Mouse (Mus musculus): ENCODE measurements around the gene Cltrn. TPM values are rescaled to one million over a fixed set of nuclear protein-coding genes. Genes with fewer than 3 reads are reported as not detected.

Cltrn gene
- polyA plus RNA-seq, 1 experiment from 2014 or later = not detected

- no peak for ATAC-seq (ENCODE audit: low FRiP score, low read depth)
- no peaks in the 10 kb centered on the region for H3K36me3 ChIP-seq
- H3K9me3 ChIP-seq = no peaks in the 10 kb centered on the region
- peaks cover 34% of the 10 kb centered on the region for H3K27me3 ChIP-seq
- H3K9ac ChIP-seq (replicated peaks) = no peak overlapping the region
- H3K4me3 ChIP-seq = no peak overlapping the region
- 56% methylated on average over 7 of the region's 7 CpGs for WGBS
- no peaks in the 10 kb centered on the region for H3K4me1 ChIP-seq
- H3K4me2 ChIP-seq (replicated peaks) = no peak overlapping the region
- H3K27ac ChIP-seq (replicated peaks) = no peak overlapping the region
These were observed 3.9 kb downstream of the Cltrn start for GRCm38 (mm10) chrX:164092300-164093169.

GRCm38 (mm10) chrX:164093435-164093834 is 4.8 kb downstream of the Cltrn start:
- peaks cover 43% of the 10 kb centered on the region for H3K27me3 ChIP-seq
- H3K36me3 ChIP-seq = no peaks in the 10 kb centered on the region
- no peak overlapping the region for H3K4me2 ChIP-seq (replicated peaks)
- H3K9ac ChIP-seq (replicated peaks) = no peak overlapping the region
- no peak for ATAC-seq (ENCODE audit: low FRiP score, low read depth)
- no peaks in the 10 kb centered on the region for H3K9me3 ChIP-seq
- no peaks in the 10 kb centered on the region for H3K4me1 ChIP-seq
- no peak overlapping the region for H3K4me3 ChIP-seq
- 86% methylated on average over 5 of the region's 5 CpGs for WGBS
- H3K27ac ChIP-seq (replicated peaks) = no peak overlapping the region

GRCm38 (mm10) chrX:164095838-164096237 is 7.2 kb downstream of the Cltrn start:
- no peak for ATAC-seq (ENCODE audit: low FRiP score, low read depth)

GRCm38 (mm10) chrX:164101483-164101882 is 12.9 kb downstream of the Cltrn start:
- no peak overlapping the region for H3K4me2 ChIP-seq (replicated peaks)
- H3K4me3 ChIP-seq = no peak overlapping the region
- no peaks in the 10 kb centered on the region; the same call in 1 of the 2 replicates for H3K4me1 ChIP-seq
- H3K27me3 ChIP-seq = peaks cover 21% of the 10 kb centered on the region; the same call in 1 of the 2 replicates
- H3K9ac ChIP-seq (replicated peaks) = no peak overlapping the region
- H3K9me3 ChIP-seq = no peaks in the 10 kb centered on the region
- no peak for ATAC-seq (ENCODE audit: low FRiP score, low read depth)
- H3K27ac ChIP-seq (replicated peaks) = no peak overlapping the region
- H3K36me3 ChIP-seq = no peaks in the 10 kb centered on the region

More at GRCm38 (mm10) chrX:164095838-164096237, 7.2 kb downstream of the Cltrn start:
- Histone ChIP-seq H3K9me3 (no peaks in the 10 kb centered on the region), H3K4me1 (no peaks in the 10 kb centered on the region), H3K36me3 (no peaks in the 10 kb centered on the region), H3K27me3 (peaks cover 33% of the 10 kb centered on the region), H3K4me2 (replicated peaks) (no peak overlapping the region), H3K4me3 (no peak overlapping the region), H3K9ac (replicated peaks) (no peak overlapping the region), H3K27ac (replicated peaks) (no peak overlapping the region)
- 77% methylated on average over 2 of the region's 2 CpGs for WGBS

- Histone ChIP-seq H3K4me1 (no peaks in the 10 kb centered on the region; the same call in 1 of the 2 replicates), H3K9me3 (no peaks in the 10 kb centered on the region), H3K4me3 (no peak overlapping the region), H3K4me2 (replicated peaks) (no peak overlapping the region), H3K9ac (replicated peaks) (no peak overlapping the region), H3K27ac (replicated peaks) (no peak overlapping the region), H3K36me3 (no peaks in the 10 kb centered on the region), H3K27me3 (peaks cover 21% of the 10 kb centered on the region; the same call in 1 of the 2 replicates)
- 89% methylated on average over 7 of the region's 7 CpGs for WGBS
- no peak for ATAC-seq (ENCODE audit: low FRiP score, low read depth)
These were observed 13.6 kb downstream of the Cltrn start for GRCm38 (mm10) chrX:164102198-164102597.

- 62% methylated on average over 6 of the region's 6 CpGs for WGBS
- Histone ChIP-seq H3K4me1 (no peaks in the 10 kb centered on the region; the same call in 1 of the 2 replicates), H3K4me2 (replicated peaks) (no peak overlapping the region), H3K27me3 (peaks cover 20% of the 10 kb centered on the region; the same call in 1 of the 2 replicates), H3K9ac (replicated peaks) (no peak overlapping the region), H3K9me3 (no peaks in the 10 kb centered on the region), H3K4me3 (no peak overlapping the region), H3K36me3 (no peaks in the 10 kb centered on the region), H3K27ac (replicated peaks) (no peak overlapping the region)
- no peak for ATAC-seq (ENCODE audit: low FRiP score, low read depth)
These were observed 14.0 kb downstream of the Cltrn start for GRCm38 (mm10) chrX:164102656-164103055.

- Histone ChIP-seq H3K27me3 (peaks cover 4% of the 10 kb centered on the region; the same call in 1 of the 2 replicates), H3K9me3 (no peaks in the 10 kb centered on the region), H3K4me3 (no peak overlapping the region), H3K27ac (replicated peaks) (no peak overlapping the region), H3K36me3 (no peaks in the 10 kb centered on the region), H3K4me2 (replicated peaks) (no peak overlapping the region), H3K9ac (replicated peaks) (no peak overlapping the region), H3K4me1 (no peaks in the 10 kb centered on the region)
- 83% methylated on average over 3 of the region's 3 CpGs for WGBS
- no peak for ATAC-seq (ENCODE audit: low FRiP score, low read depth)
These were observed 22.5 kb downstream of the Cltrn start for GRCm38 (mm10) chrX:164111146-164111545.

GRCm38 (mm10) chrX:164113744-164114143 is 25.1 kb downstream of the Cltrn start:
- no peak overlapping the region for H3K4me2 ChIP-seq (replicated peaks)
- WGBS = 90% methylated on average over 6 of the region's 6 CpGs
- no peaks in the 10 kb centered on the region for H3K36me3 ChIP-seq

GRCm38 (mm10) chrX:164123942-164124341 is 35.3 kb downstream of the Cltrn start:
- H3K9ac ChIP-seq (replicated peaks) = no peak overlapping the region
- no peak for ATAC-seq (ENCODE audit: low FRiP score, low read depth)
- no peak overlapping the region for H3K4me3 ChIP-seq
- no peaks in the 10 kb centered on the region for H3K4me1 ChIP-seq
- no peaks in the 10 kb centered on the region for H3K9me3 ChIP-seq
- no peak overlapping the region for H3K27ac ChIP-seq (replicated peaks)
- no peaks in the 10 kb centered on the region for H3K36me3 ChIP-seq
- H3K27me3 ChIP-seq = peaks cover 9% of the 10 kb centered on the region; the same call in 1 of the 2 replicates
- 90% methylated on average over 3 of the region's 3 CpGs for WGBS
- no peak overlapping the region for H3K4me2 ChIP-seq (replicated peaks)

More at GRCm38 (mm10) chrX:164113744-164114143, 25.1 kb downstream of the Cltrn start:
- Histone ChIP-seq H3K27ac (replicated peaks) (no peak overlapping the region), H3K27me3 (0 out of 2 replicates have a peak, but pooled peaks cover 4% of the 10 kb centered on the region), H3K9ac (replicated peaks) (no peak overlapping the region), H3K4me1 (no peaks in the 10 kb centered on the region), H3K9me3 (no peaks in the 10 kb centered on the region), H3K4me3 (no peak overlapping the region)
- no peak for ATAC-seq (ENCODE audit: low FRiP score, low read depth)

GRCm38 (mm10) chrX:164133531-164133930 is 44.9 kb downstream of the Cltrn start:
- H3K4me2 ChIP-seq (replicated peaks) = no peak overlapping the region
- H3K4me1 ChIP-seq = no peaks in the 10 kb centered on the region
- no peak overlapping the region for H3K9ac ChIP-seq (replicated peaks)
- H3K27me3 ChIP-seq = peaks cover 11% of the 10 kb centered on the region
- H3K9me3 ChIP-seq = no peaks in the 10 kb centered on the region
- 94% methylated on average over 3 of the region's 3 CpGs for WGBS
- H3K36me3 ChIP-seq = no peaks in the 10 kb centered on the region
- H3K4me3 ChIP-seq = no peak overlapping the region
- no peak overlapping the region for H3K27ac ChIP-seq (replicated peaks)
- ATAC-seq (ENCODE audit: low FRiP score, low read depth) = no peak

GRCm38 (mm10) chrX:164135304-164135818 is 46.7 kb downstream of the Cltrn start:
- no peak for ATAC-seq (ENCODE audit: low FRiP score, low read depth)
- Histone ChIP-seq H3K9me3 (no peaks in the 10 kb centered on the region), H3K4me3 (no peak overlapping the region), H3K36me3 (no peaks in the 10 kb centered on the region), H3K4me2 (replicated peaks) (no peak overlapping the region), H3K27me3 (peaks cover 17% of the 10 kb centered on the region), H3K9ac (replicated peaks) (no peak overlapping the region), H3K27ac (replicated peaks) (no peak overlapping the region), H3K4me1 (no peaks in the 10 kb centered on the region)
- WGBS = 93% methylated on average over 4 of the region's 4 CpGs

- peaks cover 21% of the 10 kb centered on the region for H3K27me3 ChIP-seq
- no peaks in the 10 kb centered on the region for H3K36me3 ChIP-seq
- H3K9me3 ChIP-seq = no peaks in the 10 kb centered on the region
- no peak within 1 kb of the TSS for H3K4me2 ChIP-seq (replicated peaks)
- H3K4me3 ChIP-seq = no peak within 1 kb of the TSS
- no peak for ATAC-seq (ENCODE audit: low FRiP score, low read depth)
- H3K4me1 ChIP-seq = no peaks in the 10 kb centered on the region
- no peak within 1 kb of the TSS for H3K9ac ChIP-seq (replicated peaks)
- H3K27ac ChIP-seq (replicated peaks) = no peak within 1 kb of the TSS
- whole genome bisulfite sequencing = 90% methylated on average over 2 of the region's 2 CpGs
These were observed 50.4 kb downstream of the Cltrn start, which contains the start of gene Ace2 for GRCm38 (mm10) chrX:164139032-164139431. Ace2 (plus strand) TSS chrX:164139332.
